Mouse (Mus musculus): ENCODE results near the gene Uty. TPM values are rescaled to one million over a fixed set of nuclear protein-coding genes. Genes with fewer than 3 reads are reported as not detected.

The Uty gene
- polyA plus RNA-seq, 1 experiment from 2014 or later: 18.7 TPM

- Histone ChIP-seq H3K4me2 (replicated peaks) (no peak overlapping the region), H3K9ac (no peak overlapping the region), H3K27ac (no peak overlapping the region), H3K4me3 (replicated peaks; ENCODE audit: low read length) (no peak overlapping the region), H3K36me3 (replicated peaks; ENCODE audit: control insufficient read depth, insufficient read depth) (no peaks in the 10 kb centered on the region), H3K4me1 (replicated peaks; ENCODE audit: control insufficient read depth, insufficient read depth, low read length) (no peaks in the 10 kb centered on the region), H3K27me3 (ENCODE audit: control insufficient read depth, insufficient read depth, low read length) (no peaks in the 10 kb centered on the region), H3K9me3 (ENCODE audit: control insufficient read depth, low read length) (no peaks in the 10 kb centered on the region)
- DNase-seq (ENCODE audit: low spot score) (no peak), ATAC-seq (ENCODE audit: low FRiP score) (no peak)
Observed at GRCm38 (mm10) chrY:1163054-1163453, 82.5 kb downstream of the Uty start.

GRCm38 (mm10) chrY:1116153-1116552 is 129.4 kb downstream of the Uty start:
- DNase-seq (ENCODE audit: low spot score) (no peak), ATAC-seq (ENCODE audit: low FRiP score) (no peak)
- no peaks in the 10 kb centered on the region for H3K36me3 ChIP-seq (replicated peaks; ENCODE audit: control insufficient read depth, insufficient read depth)
- H3K27me3 ChIP-seq (ENCODE audit: control insufficient read depth, insufficient read depth, low read length): no peaks in the 10 kb centered on the region
- H3K4me1 ChIP-seq (replicated peaks; ENCODE audit: control insufficient read depth, insufficient read depth, low read length): no peaks in the 10 kb centered on the region
- no peak overlapping the region for H3K9ac ChIP-seq
- H3K9me3 ChIP-seq (ENCODE audit: control insufficient read depth, low read length): no peaks in the 10 kb centered on the region
- H3K4me3 ChIP-seq (replicated peaks; ENCODE audit: low read length): no peak overlapping the region
- 92% methylated on average over 4 of the region's 5 CpGs for WGBS
- no peak overlapping the region for H3K4me2 ChIP-seq (replicated peaks)
- no peak overlapping the region for H3K27ac ChIP-seq

DNA sequence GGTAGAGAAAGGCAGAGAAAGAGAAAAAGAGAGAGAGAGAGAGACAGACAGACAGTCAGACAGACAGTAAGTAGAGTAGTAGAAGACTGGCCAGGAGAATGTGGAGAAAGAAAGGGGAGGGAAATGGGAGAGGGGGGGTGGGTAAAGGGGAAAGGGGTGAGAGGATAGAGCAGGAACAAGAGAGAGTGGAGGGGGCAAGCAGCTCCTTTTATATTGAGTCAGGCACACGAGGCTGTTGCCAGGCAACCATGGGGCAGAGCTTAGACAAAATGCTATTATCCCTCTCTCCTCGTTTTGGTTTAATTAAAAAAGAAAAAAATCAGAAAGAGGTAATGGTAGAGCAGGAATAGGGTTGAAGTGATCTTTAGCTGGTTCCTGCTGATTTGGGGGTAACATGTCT is 131.5 kb downstream of the Uty start:
- no peaks in the 10 kb centered on the region for H3K9me3 ChIP-seq (ENCODE audit: control insufficient read depth, low read length)
- H3K27me3 ChIP-seq (ENCODE audit: control insufficient read depth, insufficient read depth, low read length): no peaks in the 10 kb centered on the region
- H3K4me2 ChIP-seq (replicated peaks): no peak overlapping the region
- no peak; the same call in 1 of the 2 replicates for ATAC-seq (ENCODE audit: low FRiP score)
- WGBS: no CpG with 5 or more reads among the region's 2 CpGs
- H3K4me3 ChIP-seq (replicated peaks; ENCODE audit: low read length): no peak overlapping the region
- no peak for DNase-seq (ENCODE audit: low spot score)
- no peaks in the 10 kb centered on the region for H3K4me1 ChIP-seq (replicated peaks; ENCODE audit: control insufficient read depth, insufficient read depth, low read length)
- H3K9ac ChIP-seq: no peak overlapping the region
- H3K27ac ChIP-seq: no peak overlapping the region
- H3K36me3 ChIP-seq (replicated peaks; ENCODE audit: control insufficient read depth, insufficient read depth): no peaks in the 10 kb centered on the region

Other genes starting within 250 kb of the Uty start
- 56.2 and 77.2 TPM in 2 replicates for gene Eif2s3y, start 235.2 kb downstream of the Uty start, polyA plus RNA-seq (2014; fragmentation: Nextera tagmentation; extraction: Ambion mirVana)
- gene Ddx3y, start 40.9 kb upstream of the Uty start, polyA plus RNA-seq (2014; fragmentation: Nextera tagmentation; extraction: Ambion mirVana): 29.7 and 31.1 TPM in 2 replicates
- gene Usp9y, start 214.0 kb upstream of the Uty start, polyA plus RNA-seq (2014; fragmentation: Nextera tagmentation; extraction: Ambion mirVana): not detected in 2 replicates

All from hindbrain, embryonic 14.5 days (tissue).